Mouse (Mus musculus): ENCODE data around the gene Esrrg. TPM values are rescaled to one million over a fixed set of nuclear protein-coding genes. Genes with fewer than 3 reads are reported as not detected.

Gene Esrrg
- polyA plus RNA-seq, 1 experiment from 2014 or later, result 23.5 TPM

DNA sequence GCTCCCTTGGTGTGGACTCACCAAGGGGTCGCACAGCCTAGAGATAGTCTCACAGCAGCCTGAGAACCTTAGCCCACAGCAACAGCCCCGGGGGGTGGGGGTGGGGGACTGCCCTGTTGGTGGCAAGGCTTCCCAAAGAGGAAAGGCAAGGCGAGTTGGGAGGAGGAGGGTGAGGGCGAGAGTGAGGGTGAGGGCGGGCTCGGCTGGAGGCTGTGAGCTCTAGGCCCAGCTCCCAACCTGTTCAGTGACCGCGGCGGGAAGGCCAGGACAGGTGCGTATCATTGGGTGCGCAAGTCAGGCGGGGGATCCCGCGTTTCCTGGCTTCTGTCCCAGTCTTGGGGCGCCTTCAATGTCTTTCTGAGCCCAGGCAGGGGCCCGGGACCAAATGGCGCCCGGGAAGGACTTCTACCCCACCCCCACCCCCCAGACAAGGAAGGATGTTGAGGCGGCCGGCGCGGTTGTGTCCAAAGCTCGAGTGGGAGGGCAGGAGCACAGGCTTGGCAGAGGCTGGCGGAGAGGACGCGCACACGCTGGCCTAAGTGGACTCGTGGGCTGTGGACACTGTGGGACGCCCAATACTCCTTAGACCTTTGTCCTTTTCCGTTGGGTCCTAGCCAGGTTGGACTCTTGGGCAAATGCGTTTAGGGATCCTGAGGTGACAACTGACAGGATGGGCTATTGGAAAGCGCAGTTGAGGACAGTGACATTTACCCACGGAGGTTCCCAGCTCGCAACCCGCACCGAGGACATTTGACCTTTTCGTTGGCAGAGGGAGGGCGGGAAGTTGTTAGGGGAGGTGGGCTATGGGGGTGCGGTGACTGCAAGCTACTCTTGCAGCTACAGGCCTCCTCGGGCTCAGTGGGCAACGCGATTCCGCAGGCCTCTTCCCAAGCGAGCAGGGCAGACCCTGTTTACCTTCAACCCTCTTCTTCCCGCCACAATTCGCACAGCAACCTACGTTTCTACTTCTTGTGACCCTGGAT lies 1.2 kb upstream of the Esrrg start:
- Histone ChIP-seq H3K27me3 (ENCODE audit: control insufficient read depth, insufficient read depth, low read length) (peaks cover 35% of the 10 kb centered on the region), H3K4me3 (ENCODE audit: low read length) (peak overlapping the region; percentile 77), H3K9ac (ENCODE audit: low read length) (no peak overlapping the region)

DNA sequence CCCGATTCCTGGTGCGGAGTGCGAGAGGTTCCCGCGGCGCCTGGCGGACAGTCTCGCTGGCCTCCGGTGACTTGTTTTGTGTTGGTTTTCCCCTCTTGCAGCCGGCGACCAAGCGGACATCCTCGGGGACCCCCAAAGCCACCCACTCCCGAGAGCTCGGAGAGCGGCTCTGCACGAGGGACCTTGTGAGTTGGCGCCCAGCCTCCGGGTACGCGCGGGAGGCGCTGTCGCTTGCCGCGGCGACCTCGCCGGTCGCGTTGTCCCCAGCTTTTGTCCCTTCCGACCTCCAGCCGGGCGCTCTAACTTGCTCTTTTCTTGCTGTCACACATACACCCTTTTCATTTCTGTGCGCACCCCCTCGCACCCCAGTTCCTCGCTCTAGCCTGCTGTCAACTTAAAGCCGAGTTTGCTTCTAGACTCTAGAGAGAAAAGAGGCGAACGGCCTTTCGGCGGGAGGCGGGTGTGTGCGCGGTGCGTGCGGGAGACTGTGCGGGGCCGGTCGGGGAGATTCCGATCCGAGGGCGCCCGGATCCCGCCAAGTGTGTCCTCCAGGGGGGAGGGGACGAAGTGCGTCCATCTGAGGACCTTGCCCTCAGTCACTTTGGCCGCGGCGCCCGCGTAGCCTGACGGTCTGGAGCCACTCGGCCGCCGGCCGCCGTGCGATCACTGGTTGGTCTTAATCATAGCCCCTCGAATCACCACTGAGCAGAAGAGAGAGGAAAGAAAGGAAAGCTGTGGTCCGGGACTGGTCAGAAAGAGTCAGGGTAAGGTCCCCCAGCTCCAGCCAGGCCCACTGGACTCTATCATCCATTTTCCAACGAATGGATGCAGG lies 646 bp downstream of the Esrrg start:
- Histone ChIP-seq H3K27ac (ENCODE audit: low read length) (peak overlapping the region; percentile 82), H3K4me3 (ENCODE audit: low read length) (peak overlapping the region; percentile 77), H3K9ac (ENCODE audit: low read length) (peak overlapping the region; percentile 86), H3K4me1 (ENCODE audit: control insufficient read depth, insufficient read depth, low read length) (peaks cover 25% of the 10 kb centered on the region), H3K4me2 (ENCODE audit: low read depth, low read length) (peak overlapping the region; percentile 93), H3K9me3 (replicated peaks; ENCODE audit: control insufficient read depth, low read length) (no peaks in the 10 kb centered on the region), H3K36me3 (ENCODE audit: control insufficient read depth, insufficient read depth) (no peaks in the 10 kb centered on the region), H3K27me3 (ENCODE audit: control insufficient read depth, insufficient read depth, low read length) (peaks cover 33% of the 10 kb centered on the region)
- WGBS, result under 1% methylated on average over 72 of the region's 72 CpGs
- ATAC-seq (replicated peaks; ENCODE audit: extremely low read depth, insufficient read depth, low FRiP score), result peak; percentile 53

More for the DNA sequence above, 1.2 kb upstream of the Esrrg start:
- Histone ChIP-seq H3K9me3 (replicated peaks; ENCODE audit: control insufficient read depth, low read length) (no peaks in the 10 kb centered on the region), H3K27ac (ENCODE audit: low read length) (no peak overlapping the region), H3K36me3 (ENCODE audit: control insufficient read depth, insufficient read depth) (no peaks in the 10 kb centered on the region), H3K4me2 (ENCODE audit: low read depth, low read length) (peak overlapping the region; percentile 93), H3K4me1 (ENCODE audit: control insufficient read depth, insufficient read depth, low read length) (peaks cover 25% of the 10 kb centered on the region)
- no peak for ATAC-seq (replicated peaks; ENCODE audit: extremely low read depth, insufficient read depth, low FRiP score)
- 15% methylated on average over 47 of the region's 47 CpGs for WGBS

DNA sequence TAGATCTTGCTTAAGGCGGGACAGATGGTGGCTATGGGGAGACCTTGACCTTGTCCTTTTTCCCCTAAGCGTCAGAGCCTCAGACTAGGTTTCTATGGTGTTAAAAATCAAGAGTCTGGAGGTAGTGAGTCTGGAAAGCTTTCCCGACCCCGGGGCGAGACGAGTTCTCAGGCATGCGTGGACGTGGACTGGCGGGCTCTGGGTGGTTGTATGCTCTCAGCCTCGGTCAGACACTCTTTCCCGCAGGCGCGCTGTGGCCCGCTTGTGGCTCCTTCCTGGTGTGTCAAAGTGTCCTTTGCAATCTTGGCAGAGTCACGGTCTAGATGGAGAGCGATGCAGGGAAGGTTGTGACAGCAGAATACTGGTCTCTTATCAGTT lies 1.3 kb downstream of the Esrrg start:
- WGBS, result 2% methylated on average over 16 of the region's 16 CpGs
- Histone ChIP-seq H3K9me3 (replicated peaks; ENCODE audit: control insufficient read depth, low read length) (no peaks in the 10 kb centered on the region), H3K4me2 (ENCODE audit: low read depth, low read length) (peak overlapping the region; percentile 93), H3K27ac (ENCODE audit: low read length) (peak overlapping the region; percentile 82), H3K9ac (ENCODE audit: low read length) (peak overlapping the region; percentile 86), H3K4me3 (ENCODE audit: low read length) (peak overlapping the region; percentile 77), H3K4me1 (ENCODE audit: control insufficient read depth, insufficient read depth, low read length) (peaks cover 25% of the 10 kb centered on the region), H3K27me3 (ENCODE audit: control insufficient read depth, insufficient read depth, low read length) (peaks cover 28% of the 10 kb centered on the region), H3K36me3 (ENCODE audit: control insufficient read depth, insufficient read depth) (no peaks in the 10 kb centered on the region)
- peak; percentile 42 for ATAC-seq (replicated peaks; ENCODE audit: extremely low read depth, insufficient read depth, low FRiP score)

DNA sequence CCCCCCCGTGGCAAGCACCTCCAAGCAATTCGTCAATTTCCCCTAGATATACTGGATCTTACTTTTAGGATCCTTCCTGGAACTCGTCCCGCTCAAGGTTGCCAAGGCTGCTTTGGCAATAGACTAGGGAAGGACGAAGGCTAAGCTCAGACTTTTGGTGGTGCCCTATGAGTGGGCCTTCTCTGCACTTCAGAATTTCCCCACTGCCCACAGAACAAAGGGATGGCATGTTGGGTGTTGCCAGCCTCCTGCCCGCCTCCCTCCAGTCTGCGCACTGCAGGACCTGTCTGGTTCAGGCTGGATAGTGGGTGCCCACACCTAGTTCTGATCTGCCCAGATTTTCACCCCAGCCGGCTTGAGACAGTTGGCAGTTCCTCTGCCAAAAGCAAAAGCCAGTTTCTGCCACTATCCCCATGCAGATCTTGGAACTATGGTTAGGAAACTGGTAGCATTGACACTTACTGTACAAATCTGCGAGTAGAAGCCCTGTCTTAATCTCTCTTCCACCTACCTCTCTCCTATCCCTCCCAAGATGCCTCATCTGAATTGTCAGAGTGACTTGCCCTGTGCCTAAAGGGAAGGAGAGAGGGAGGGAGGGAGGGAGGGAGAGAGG lies 1.9 kb downstream of the Esrrg start:
- Histone ChIP-seq H3K4me3 (ENCODE audit: low read length) (peak overlapping the region; percentile 77), H3K27ac (ENCODE audit: low read length) (no peak overlapping the region), H3K9me3 (replicated peaks; ENCODE audit: control insufficient read depth, low read length) (no peaks in the 10 kb centered on the region), H3K9ac (ENCODE audit: low read length) (peak overlapping the region; percentile 86), H3K4me1 (ENCODE audit: control insufficient read depth, insufficient read depth, low read length) (peaks cover 22% of the 10 kb centered on the region), H3K36me3 (ENCODE audit: control insufficient read depth, insufficient read depth) (no peaks in the 10 kb centered on the region), H3K4me2 (ENCODE audit: low read depth, low read length) (peak overlapping the region; percentile 93), H3K27me3 (ENCODE audit: control insufficient read depth, insufficient read depth, low read length) (peaks cover 27% of the 10 kb centered on the region)
- no peak for ATAC-seq (replicated peaks; ENCODE audit: extremely low read depth, insufficient read depth, low FRiP score)
- WGBS, result 40% methylated on average over 9 of the region's 9 CpGs

DNA sequence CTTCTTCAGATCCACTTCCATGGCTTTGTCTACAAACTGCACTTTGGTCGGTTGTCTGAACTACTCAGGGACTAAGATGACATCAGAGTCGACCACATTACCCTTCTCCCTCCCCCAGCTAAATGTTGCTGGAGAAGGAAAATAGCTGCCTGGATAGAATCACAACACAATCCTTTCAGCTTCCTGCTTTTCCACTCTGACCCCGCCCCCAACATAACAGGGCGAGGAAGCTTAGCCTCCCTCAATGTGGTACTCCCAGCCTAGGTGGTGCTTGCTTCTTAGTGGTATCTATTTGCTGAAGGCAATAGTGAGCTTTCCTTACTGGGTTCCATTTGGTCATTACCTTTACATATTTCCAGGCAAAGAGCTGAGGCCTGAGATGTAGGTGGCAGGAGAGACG lies 3.3 kb downstream of the Esrrg start:
- Histone ChIP-seq H3K27me3 (ENCODE audit: control insufficient read depth, insufficient read depth, low read length) (peaks cover 17% of the 10 kb centered on the region), H3K4me1 (ENCODE audit: control insufficient read depth, insufficient read depth, low read length) (peaks cover 18% of the 10 kb centered on the region), H3K36me3 (ENCODE audit: control insufficient read depth, insufficient read depth) (no peaks in the 10 kb centered on the region), H3K4me2 (ENCODE audit: low read depth, low read length) (no peak overlapping the region), H3K27ac (ENCODE audit: low read length) (no peak overlapping the region), H3K9ac (ENCODE audit: low read length) (no peak overlapping the region), H3K4me3 (ENCODE audit: low read length) (no peak overlapping the region), H3K9me3 (replicated peaks; ENCODE audit: control insufficient read depth, low read length) (no peaks in the 10 kb centered on the region)
- 44% methylated on average over 5 of the region's 5 CpGs for WGBS
- ATAC-seq (replicated peaks; ENCODE audit: extremely low read depth, insufficient read depth, low FRiP score), result no peak

DNA sequence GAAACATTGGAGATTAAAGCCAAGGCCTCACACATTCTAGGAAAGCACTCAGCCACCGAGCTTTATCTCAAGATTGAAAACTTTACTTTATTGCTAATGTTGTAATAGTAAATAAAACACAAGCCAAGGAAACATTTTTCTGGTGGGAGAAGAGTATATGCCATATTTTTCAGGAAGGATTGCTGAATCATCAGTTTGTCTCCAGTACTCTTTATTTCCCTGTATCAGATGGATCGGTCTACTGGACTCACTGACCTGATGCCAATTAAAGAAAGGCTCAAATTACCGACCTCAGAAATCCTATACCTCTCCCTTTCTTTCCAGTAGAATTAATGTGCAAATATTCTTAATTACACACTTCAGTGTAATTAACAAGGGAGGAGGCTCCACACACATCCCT lies 4.7 kb downstream of the Esrrg start:
- H3K4me3 ChIP-seq (ENCODE audit: low read length), result no peak overlapping the region
- H3K9ac ChIP-seq (ENCODE audit: low read length), result no peak overlapping the region
- 76% methylated on average over 3 of the region's 3 CpGs for WGBS
- H3K9me3 ChIP-seq (replicated peaks; ENCODE audit: control insufficient read depth, low read length), result no peaks in the 10 kb centered on the region
- peaks cover 11% of the 10 kb centered on the region; the same call in 1 of the 2 replicates for H3K4me1 ChIP-seq (ENCODE audit: control insufficient read depth, insufficient read depth, low read length)
- no peak for ATAC-seq (replicated peaks; ENCODE audit: extremely low read depth, insufficient read depth, low FRiP score)
- no peak overlapping the region for H3K27ac ChIP-seq (ENCODE audit: low read length)
- no peaks in the 10 kb centered on the region for H3K36me3 ChIP-seq (ENCODE audit: control insufficient read depth, insufficient read depth)
- no peak overlapping the region for H3K4me2 ChIP-seq (ENCODE audit: low read depth, low read length)
- H3K27me3 ChIP-seq (ENCODE audit: control insufficient read depth, insufficient read depth, low read length), result peaks cover 10% of the 10 kb centered on the region

DNA sequence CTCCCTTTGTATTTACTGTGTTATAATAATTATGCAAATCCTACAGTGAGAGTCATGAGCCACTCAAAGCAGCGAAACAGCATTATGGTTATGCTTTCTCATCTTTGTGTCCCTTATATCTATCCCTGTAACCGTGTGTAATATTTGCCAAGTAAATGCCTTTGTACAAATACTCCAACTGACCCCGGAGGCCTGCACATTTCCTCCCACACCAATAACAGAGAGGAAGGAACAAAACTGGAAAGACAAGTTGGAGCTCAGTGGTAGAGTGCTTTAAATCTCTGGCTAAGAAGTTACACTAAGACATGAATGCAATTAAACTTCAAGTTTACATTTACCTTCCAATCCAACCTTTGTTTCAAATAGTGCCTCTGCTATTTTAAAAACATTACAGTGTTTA lies 15.4 kb downstream of the Esrrg start:
- Histone ChIP-seq H3K36me3 (ENCODE audit: control insufficient read depth, insufficient read depth) (no peaks in the 10 kb centered on the region), H3K4me1 (ENCODE audit: control insufficient read depth, insufficient read depth, low read length) (peaks cover 2% of the 10 kb centered on the region; the same call in 1 of the 2 replicates), H3K4me2 (ENCODE audit: low read depth, low read length) (no peak overlapping the region), H3K9ac (ENCODE audit: low read length) (no peak overlapping the region), H3K9me3 (replicated peaks; ENCODE audit: control insufficient read depth, low read length) (no peaks in the 10 kb centered on the region), H3K27me3 (ENCODE audit: control insufficient read depth, insufficient read depth, low read length) (no peaks in the 10 kb centered on the region), H3K4me3 (ENCODE audit: low read length) (no peak overlapping the region), H3K27ac (ENCODE audit: low read length) (no peak overlapping the region)
- WGBS, result 74% methylated on average over 3 of the region's 3 CpGs
- ATAC-seq (replicated peaks; ENCODE audit: extremely low read depth, insufficient read depth, low FRiP score), result no peak

DNA sequence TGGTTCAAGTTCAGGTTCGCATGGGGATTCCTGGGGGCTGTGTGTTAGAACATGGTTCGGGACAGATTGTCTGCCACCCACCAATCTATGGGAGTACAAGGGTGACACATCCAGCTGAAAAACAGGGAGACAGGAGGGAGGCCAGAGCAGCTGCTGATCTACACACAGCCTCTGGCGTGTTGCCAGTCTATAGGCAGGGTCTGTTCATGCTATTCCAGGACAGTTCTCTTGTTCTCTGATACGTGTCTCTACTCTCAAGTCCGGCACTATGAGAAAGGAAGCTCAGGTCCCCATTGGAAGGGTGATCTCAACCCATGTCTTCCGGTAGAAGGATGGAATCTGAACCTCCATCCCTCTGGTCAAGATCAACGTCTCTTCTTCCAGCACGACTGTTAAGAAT lies 21.8 kb downstream of the Esrrg start:
- Histone ChIP-seq H3K4me1 (ENCODE audit: control insufficient read depth, insufficient read depth, low read length) (no peaks in the 10 kb centered on the region), H3K4me2 (ENCODE audit: low read depth, low read length) (no peak overlapping the region), H3K36me3 (ENCODE audit: control insufficient read depth, insufficient read depth) (no peaks in the 10 kb centered on the region), H3K9ac (ENCODE audit: low read length) (no peak overlapping the region), H3K4me3 (ENCODE audit: low read length) (no peak overlapping the region), H3K9me3 (replicated peaks; ENCODE audit: control insufficient read depth, low read length) (no peaks in the 10 kb centered on the region), H3K27ac (ENCODE audit: low read length) (no peak overlapping the region), H3K27me3 (ENCODE audit: control insufficient read depth, insufficient read depth, low read length) (no peaks in the 10 kb centered on the region)
- no peak for ATAC-seq (replicated peaks; ENCODE audit: extremely low read depth, insufficient read depth, low FRiP score)
- 76% methylated on average over 8 of the region's 8 CpGs for WGBS

All from heart, embryonic 16.5 days (tissue).